Mouse (Mus musculus): Measurements from ENCODE around the gene Casp6.

Gene Casp6

GRCm38 (mm10) chr3:129918434-129918833 lies 17.2 kb downstream of the Casp6 start:
- DNase-seq (ENCODE audit: low spot score in 2 of 2), result peak; percentile 31 to 39

GRCm38 (mm10) chr3:129923581-129923980 lies 22.4 kb downstream of the Casp6 start:
- DNase-seq (ENCODE audit: low spot score in 2 of 2), result no peak

- no peak for DNase-seq (ENCODE audit: low spot score in 2 of 2)
These were observed 24.6 kb downstream of the Casp6 start for GRCm38 (mm10) chr3:129925861-129926260.

GRCm38 (mm10) chr3:129930213-129930778 lies 29.1 kb downstream of the Casp6 start:
- no peak for DNase-seq (ENCODE audit: low spot score in 2 of 2)

- no peak for DNase-seq (ENCODE audit: low spot score in 2 of 2)
These were observed 31.2 kb downstream of the Casp6 start for GRCm38 (mm10) chr3:129932443-129932842.

- DNase-seq (ENCODE audit: low spot score in 2 of 2), result no peak
These were observed 35.3 kb downstream of the Casp6 start for GRCm38 (mm10) chr3:129936561-129936960.

- peak in 1 of 2 experiments; percentile 38 for DNase-seq (ENCODE audit: low spot score in 2 of 2)
These were observed 36.6 kb downstream of the Casp6 start for GRCm38 (mm10) chr3:129937848-129938247.

- no peak for DNase-seq (ENCODE audit: low spot score in 2 of 2)
These were observed 37.8 kb downstream of the Casp6 start for GRCm38 (mm10) chr3:129939058-129939457.

- DNase-seq (ENCODE audit: low spot score in 2 of 2), result no peak
These were observed 39.6 kb downstream of the Casp6 start for GRCm38 (mm10) chr3:129940780-129941179.

GRCm38 (mm10) chr3:129941291-129941690 lies 40.1 kb downstream of the Casp6 start:
- no peak for DNase-seq (ENCODE audit: low spot score in 2 of 2)

GRCm38 (mm10) chr3:129943813-129944212 lies 42.6 kb downstream of the Casp6 start:
- DNase-seq (ENCODE audit: low spot score in 2 of 2), result no peak

- no peak for DNase-seq (ENCODE audit: low spot score in 2 of 2)
These were observed 45.1 kb downstream of the Casp6 start for GRCm38 (mm10) chr3:129946217-129946914.

- no peak for DNase-seq (ENCODE audit: low spot score in 2 of 2)
These were observed 47.1 kb downstream of the Casp6 start for GRCm38 (mm10) chr3:129948359-129948758.

- DNase-seq (ENCODE audit: low spot score in 2 of 2), result no peak
These were observed 48.0 kb downstream of the Casp6 start for GRCm38 (mm10) chr3:129949158-129949773.

- no peak for DNase-seq (ENCODE audit: low spot score in 2 of 2)
These were observed 52.1 kb downstream of the Casp6 start for GRCm38 (mm10) chr3:129953296-129953695.

GRCm38 (mm10) chr3:129962533-129962932 lies 61.3 kb downstream of the Casp6 start:
- no peak for DNase-seq (ENCODE audit: low spot score in 2 of 2)

Measured in urinary bladder, adult 18-20 months (tissue).